Mouse (Mus musculus): ENCODE data around the gene Slc4a2.

The Slc4a2 gene

DNA sequence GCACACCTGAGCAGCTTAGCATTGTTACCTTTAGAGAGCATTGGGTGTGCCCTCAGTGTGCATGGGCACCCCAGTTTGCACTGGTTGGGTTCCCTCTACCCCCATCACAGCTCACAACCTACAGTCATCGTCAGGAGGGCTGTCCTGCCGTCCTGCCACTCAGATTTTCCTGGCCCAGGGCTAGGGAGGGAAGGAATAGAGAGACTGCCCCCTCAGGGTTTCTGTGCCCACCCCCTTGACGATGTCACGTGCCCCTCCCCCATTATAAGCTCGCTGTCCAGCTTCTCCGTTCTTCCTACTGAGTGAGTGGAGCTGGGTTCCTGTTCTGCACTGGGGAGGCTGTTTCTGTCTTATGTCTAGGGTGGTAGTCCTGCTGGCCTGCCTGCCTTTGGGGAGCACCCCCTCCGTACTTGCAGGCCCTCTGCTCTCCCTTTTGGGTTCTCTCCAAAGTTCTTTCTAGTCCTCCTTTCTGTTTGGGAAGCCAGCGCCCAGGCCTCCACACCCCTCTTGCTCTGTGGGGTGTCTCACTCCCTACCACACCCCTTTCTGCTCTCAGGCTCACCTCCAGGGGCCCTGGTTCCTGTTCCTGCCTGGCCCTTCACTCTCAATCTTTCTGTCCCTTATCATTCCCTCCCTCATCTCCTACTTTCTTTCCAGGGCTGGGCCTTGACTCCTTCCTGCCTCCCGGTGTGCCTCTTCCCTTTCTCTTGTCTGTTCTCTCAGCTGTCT is 3.1 kb downstream of the Slc4a2 start:
- no peak for DNase-seq (ENCODE audit: low read depth, low spot score)

- no peak for DNase-seq (ENCODE audit: low read depth, low spot score)
Observed at GRCm38 (mm10) chr5:24427285-24427633, 3.6 kb downstream of the Slc4a2 start.

GRCm38 (mm10) chr5:24427981-24428402 is 4.4 kb downstream of the Slc4a2 start:
- DNase-seq (ENCODE audit: low read depth, low spot score), result no peak

- DNase-seq (ENCODE audit: low read depth, low spot score), result no peak
Observed at GRCm38 (mm10) chr5:24428596-24428995, 5.0 kb downstream of the Slc4a2 start.

DNA sequence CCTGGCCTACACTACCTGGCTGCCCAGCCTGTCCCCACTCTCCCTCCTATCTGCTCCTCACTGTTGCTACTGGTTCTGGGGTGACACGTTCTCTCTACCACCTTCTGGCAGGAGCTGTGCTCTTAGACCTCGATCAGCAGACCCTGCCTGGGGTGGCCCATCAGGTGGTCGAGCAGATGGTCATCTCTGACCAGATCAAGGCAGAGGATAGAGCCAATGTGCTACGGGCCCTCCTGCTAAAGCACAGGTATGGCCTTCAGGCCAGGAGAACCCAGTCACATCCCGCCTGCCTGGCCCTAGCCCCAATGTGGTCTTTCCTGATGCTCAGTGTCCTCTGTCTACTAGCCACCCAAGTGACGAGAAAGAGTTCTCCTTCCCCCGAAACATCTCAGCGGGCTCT is 10.4 kb downstream of the Slc4a2 start:
- no peak for DNase-seq (ENCODE audit: low read depth, low spot score)

- DNase-seq (ENCODE audit: low read depth, low spot score), result no peak
Observed at GRCm38 (mm10) chr5:24441187-24441586, 17.6 kb downstream of the Slc4a2 start.

DNA sequence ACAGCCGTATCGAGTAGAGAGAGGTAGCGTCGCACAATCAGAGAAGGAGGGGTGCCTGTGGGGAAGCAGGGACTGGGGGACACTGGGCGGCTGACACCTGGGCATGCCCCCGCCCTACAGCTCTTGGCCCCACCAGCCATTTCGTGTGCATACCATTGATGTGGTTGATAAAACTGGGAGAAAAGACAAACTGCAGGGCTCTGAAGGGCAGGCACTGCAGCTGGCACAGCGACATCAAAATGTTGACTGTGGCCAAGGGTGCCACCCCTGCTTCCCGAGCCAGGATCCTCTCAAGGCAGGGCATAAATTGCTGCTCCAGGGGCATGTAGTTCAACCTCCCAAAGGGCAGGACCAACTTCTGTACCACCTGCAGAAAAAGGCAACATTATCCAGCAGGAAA is 18.4 kb downstream of the Slc4a2 start:
- DNase-seq (ENCODE audit: low read depth, low spot score), result no peak

DNA sequence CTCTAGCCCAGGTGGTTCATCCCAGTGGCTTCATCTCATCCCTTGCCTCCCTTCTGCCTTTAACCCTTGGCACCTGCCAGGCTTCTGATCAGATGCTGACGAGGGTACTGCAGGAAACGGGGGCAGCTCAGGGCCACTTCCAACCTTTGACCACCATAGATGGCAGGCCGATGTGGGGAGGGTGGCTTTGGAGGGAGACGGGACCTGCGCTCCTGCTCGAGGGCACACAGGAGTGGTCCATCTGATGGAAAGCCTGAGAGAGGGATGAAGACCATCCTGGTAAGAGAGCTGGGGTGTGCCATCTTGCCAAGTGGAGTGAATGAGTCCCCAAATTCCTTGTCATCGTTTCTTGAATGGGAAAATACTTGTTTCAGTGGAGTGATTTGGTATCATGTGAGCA is 19.6 kb downstream of the Slc4a2 start:
- no peak for DNase-seq (ENCODE audit: low read depth, low spot score)

- no peak for DNase-seq (ENCODE audit: low read depth, low spot score)
Observed at GRCm38 (mm10) chr5:24443927-24444326, 20.3 kb downstream of the Slc4a2 start.

- DNase-seq (ENCODE audit: low read depth, low spot score), result peak; percentile 87
Observed at GRCm38 (mm10) chr5:24444746-24445427, 21.2 kb downstream of the Slc4a2 start, which contains the start of gene Fastk. Gene Fastk, minus strand, starts transcription at chr5:24445287.

DNA sequence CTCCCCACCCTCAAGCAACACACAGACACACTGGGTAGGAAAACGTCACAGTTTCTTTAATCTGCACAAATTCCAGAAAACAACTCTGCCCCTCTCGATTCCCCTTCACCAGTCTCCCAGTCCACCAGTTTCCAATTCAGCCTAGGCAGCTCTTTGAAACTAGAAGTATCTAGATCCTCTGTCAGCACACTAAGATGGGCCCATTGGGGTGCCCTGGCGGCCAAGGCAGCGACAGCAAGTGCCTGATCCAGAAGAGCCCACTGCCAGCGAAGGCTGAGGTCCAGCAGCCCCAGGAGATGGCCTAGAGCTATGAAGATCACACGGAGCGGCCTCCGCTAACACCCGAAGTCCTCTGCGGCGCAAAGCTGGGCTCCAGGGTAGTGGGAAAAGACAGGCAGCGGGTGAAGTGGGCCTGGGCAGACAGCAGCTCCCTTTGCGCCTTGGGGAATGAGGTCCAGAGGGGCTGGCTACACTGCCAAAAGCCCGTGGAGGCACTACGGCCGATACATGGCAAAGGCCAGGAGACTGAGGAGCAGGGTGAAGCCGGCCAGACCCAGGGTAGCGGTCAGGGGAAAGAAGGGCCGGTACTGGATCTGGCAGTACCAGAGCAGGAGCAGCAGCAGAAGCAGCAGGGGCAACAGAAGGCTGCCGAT is 21.9 kb downstream of the Slc4a2 start:
- no peak for DNase-seq (ENCODE audit: low read depth, low spot score)

DNA sequence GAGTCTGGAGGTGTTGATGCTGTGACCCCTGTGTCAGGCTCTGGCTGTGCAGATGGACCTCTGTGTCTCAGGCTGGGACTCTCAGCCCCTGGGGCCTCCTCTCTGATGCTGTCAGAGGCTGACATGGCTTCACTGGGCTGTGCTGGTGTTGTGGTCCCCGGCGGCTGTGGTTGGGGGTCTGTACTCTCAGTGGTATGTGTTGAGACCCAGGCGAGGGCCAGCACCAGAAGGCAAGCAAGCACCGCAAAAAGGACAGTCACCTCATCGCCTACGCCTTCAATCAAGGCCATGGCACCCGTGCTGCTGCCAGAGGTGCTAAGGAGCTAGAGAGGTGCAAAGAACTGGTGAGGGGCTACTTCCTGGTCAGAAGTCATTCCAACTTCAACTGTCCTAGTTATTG is 23.0 kb downstream of the Slc4a2 start:
- DNase-seq (ENCODE audit: low read depth, low spot score), result no peak

DNA sequence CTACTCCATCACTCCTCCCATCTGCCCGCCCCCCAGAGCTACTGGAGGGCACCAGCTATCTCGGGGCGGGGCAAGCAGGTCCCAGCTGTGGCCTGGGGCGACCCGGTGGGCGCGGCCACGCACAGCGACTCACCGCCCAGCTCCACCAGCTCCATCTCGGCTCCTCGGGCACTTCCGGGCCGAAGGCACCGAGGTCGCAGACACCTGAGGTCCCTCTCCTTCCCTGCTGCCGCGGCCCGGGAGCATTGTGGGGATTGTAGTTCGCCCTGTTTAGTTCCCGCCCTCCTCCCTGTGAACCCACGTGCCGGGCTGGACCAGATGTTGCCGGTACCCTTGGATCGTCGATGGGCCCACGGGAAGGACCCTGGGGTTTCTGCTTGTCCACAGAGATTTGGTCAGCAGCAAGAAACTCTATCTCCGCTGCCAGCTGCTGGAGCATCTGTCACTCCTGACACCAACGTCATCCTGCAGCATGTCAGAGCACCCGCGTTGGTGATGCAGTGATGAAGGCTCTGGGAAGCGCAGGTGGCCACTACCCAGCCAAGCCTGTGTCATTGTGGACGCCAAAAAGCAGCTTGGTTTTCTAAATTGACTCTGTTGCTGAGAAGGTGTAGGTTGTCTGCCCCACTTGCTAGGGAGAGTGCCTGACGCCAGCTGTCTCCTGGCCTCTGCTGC is 24.1 kb downstream of the Slc4a2 start, which contains the start of gene Tmub1:
Gene Tmub1 (minus strand): TSS at position 231 of the 675 bp plus-strand sequence.
- DNase-seq (ENCODE audit: low read depth, low spot score), result no peak

GRCm38 (mm10) chr5:24451264-24452029 is 27.8 kb downstream of the Slc4a2 start:
- peak; percentile 73 for DNase-seq (ENCODE audit: low read depth, low spot score)

DNA sequence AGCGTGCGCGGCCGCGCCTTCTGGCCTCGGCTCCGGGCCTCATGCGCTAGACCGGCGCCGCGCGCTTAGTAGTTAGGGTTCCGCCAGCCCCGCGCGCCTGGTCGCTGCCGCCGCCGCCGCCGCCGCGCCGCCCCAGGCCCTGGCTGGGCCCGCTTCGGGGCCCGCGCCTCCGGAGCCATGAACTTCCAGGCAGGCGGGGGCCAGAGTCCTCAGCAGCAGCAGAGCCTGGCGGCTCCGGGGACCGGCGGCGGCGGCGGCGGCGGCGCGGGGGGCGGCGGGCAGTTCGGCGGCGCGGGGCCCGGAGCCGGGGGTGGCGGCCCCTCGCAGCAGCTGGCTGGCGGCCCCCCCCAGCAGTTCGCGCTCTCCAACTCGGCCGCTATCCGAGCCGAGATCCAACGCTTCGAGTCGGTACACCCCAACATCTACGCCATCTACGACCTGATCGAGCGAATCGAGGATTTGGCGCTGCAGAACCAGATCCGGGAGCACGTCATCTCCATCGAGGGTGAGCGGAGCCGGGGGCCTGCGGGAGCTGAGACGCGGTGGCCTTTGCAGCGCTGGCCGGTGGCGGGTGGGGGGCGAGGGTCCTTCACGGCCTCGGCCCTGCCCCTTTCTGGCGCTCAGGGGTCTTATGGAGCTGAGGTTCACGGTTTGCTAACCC is 28.5 kb downstream of the Slc4a2 start, which contains the start of gene Agap3:
Gene Agap3 (plus strand): TSS at position 148 of the 661 bp plus-strand sequence.
- no peak for DNase-seq (ENCODE audit: low read depth, low spot score)

DNA sequence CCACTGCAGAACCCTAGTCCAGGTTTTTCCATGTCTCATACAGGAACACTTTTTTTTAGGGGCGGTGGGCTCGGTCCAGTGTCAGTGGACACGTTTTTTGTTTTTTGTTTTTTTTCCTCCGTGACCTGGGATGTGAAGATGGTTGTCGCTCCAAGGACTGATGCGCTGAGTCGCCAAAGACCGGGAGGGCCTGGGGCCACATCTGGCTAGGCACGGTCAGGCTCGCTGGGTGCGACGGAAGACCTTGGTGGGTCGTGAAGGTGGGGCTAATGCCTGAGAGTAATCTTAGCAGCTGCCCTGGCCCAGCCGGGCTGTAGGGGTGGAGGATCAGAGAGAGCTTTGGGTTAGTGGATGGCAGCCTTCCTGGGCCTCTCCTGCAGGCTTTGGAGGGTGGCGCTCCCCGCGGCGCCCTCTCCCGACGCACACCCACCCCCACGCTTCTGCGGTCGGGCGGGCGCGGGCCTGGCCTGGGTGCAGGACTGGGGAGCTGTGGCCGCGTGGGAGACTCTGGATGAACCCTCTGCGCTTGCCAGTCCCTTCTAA is 29.1 kb downstream of the Slc4a2 start:
- DNase-seq (ENCODE audit: low read depth, low spot score), result no peak

- no peak for DNase-seq (ENCODE audit: low read depth, low spot score)
Observed at GRCm38 (mm10) chr5:24453283-24453984, 29.8 kb downstream of the Slc4a2 start.

GRCm38 (mm10) chr5:24453985-24454303 is 30.3 kb downstream of the Slc4a2 start:
- DNase-seq (ENCODE audit: low read depth, low spot score), result no peak

DNA sequence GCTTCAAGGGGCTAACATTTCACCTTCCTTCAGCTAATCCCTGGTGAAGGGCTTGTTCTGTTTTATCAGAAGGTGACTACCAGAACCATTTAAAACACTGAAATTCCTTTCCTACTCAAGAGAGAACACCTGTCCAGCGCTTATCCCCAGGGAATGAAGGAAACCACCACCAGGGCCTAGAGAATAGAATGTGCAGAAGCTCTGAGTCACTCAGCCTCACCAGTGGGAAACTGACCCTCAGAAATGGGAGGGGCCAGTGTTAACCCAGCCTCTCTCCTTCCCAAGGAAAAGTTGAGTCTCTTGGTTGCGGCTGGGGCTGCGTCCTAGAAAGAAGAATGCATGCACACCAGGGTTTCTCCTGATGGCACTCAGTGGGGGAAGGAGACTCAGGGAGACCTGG is 31.4 kb downstream of the Slc4a2 start:
- DNase-seq (ENCODE audit: low read depth, low spot score), result no peak

- DNase-seq (ENCODE audit: low read depth, low spot score), result no peak
Observed at GRCm38 (mm10) chr5:24455613-24456012, 32.0 kb downstream of the Slc4a2 start.
